Mouse (Mus musculus): Measurements from ENCODE around the gene Timeless.
A peak's percentile ranks its signal among the peaks of the same experiment; 100 is the strongest.
"Not testable (repeated sequence)": the region's sequence is repeated elsewhere in the genome, so short reads cannot be mapped to it uniquely, and the experiment has no call there.

Gene Timeless

GRCm38 (mm10) chr10:128231697-128232419, at the start of gene Timeless:
TSS of gene Timeless (plus strand) at chr10:128232065.
- DNase-seq (ENCODE audit: extremely low read depth, insufficient read length, low spot score), result peak; percentile 88

- peak; percentile 39 for DNase-seq (ENCODE audit: extremely low read depth, insufficient read length, low spot score)
Measured at GRCm38 (mm10) chr10:128184296-128184695, 47.6 kb upstream of the Timeless start.

- DNase-seq (ENCODE audit: extremely low read depth, insufficient read length, low spot score), result peak; percentile 72
Measured at GRCm38 (mm10) chr10:128185277-128185940, 46.5 kb upstream of the Timeless start.

GRCm38 (mm10) chr10:128185959-128186358, 45.9 kb upstream of the Timeless start:
- peak; percentile 82 for DNase-seq (ENCODE audit: extremely low read depth, insufficient read length, low spot score)

GRCm38 (mm10) chr10:128187181-128187605, 44.7 kb upstream of the Timeless start:
- no peak for DNase-seq (ENCODE audit: extremely low read depth, insufficient read length, low spot score)

GRCm38 (mm10) chr10:128188242-128188877, 43.5 kb upstream of the Timeless start:
- DNase-seq (ENCODE audit: extremely low read depth, insufficient read length, low spot score), result no peak

- no peak for DNase-seq (ENCODE audit: extremely low read depth, insufficient read length, low spot score)
Measured at GRCm38 (mm10) chr10:128191472-128191871, 40.4 kb upstream of the Timeless start.

- DNase-seq (ENCODE audit: extremely low read depth, insufficient read length, low spot score), result not testable (repeated sequence)
Measured at GRCm38 (mm10) chr10:128192030-128192766, 39.7 kb upstream of the Timeless start.

- no peak for DNase-seq (ENCODE audit: extremely low read depth, insufficient read length, low spot score)
Measured at GRCm38 (mm10) chr10:128193113-128193512, 38.8 kb upstream of the Timeless start.

GRCm38 (mm10) chr10:128194024-128194550, 37.8 kb upstream of the Timeless start, which contains the start of gene Gls2:
TSS of gene Gls2 (plus strand) at chr10:128194457.
- peak; percentile 95 for DNase-seq (ENCODE audit: extremely low read depth, insufficient read length, low spot score)

GRCm38 (mm10) chr10:128194551-128195461, 37.1 kb upstream of the Timeless start:
- DNase-seq (ENCODE audit: extremely low read depth, insufficient read length, low spot score), result peak; percentile 60

- DNase-seq (ENCODE audit: extremely low read depth, insufficient read length, low spot score), result no peak
Measured at GRCm38 (mm10) chr10:128201856-128202255, 30.0 kb upstream of the Timeless start.

GRCm38 (mm10) chr10:128204941-128205340, 26.9 kb upstream of the Timeless start:
- DNase-seq (ENCODE audit: extremely low read depth, insufficient read length, low spot score), result no peak

- DNase-seq (ENCODE audit: extremely low read depth, insufficient read length, low spot score), result no peak
Measured at GRCm38 (mm10) chr10:128208326-128208725, 23.5 kb upstream of the Timeless start.

- DNase-seq (ENCODE audit: extremely low read depth, insufficient read length, low spot score), result no peak
Measured at GRCm38 (mm10) chr10:128209311-128210009, 22.4 kb upstream of the Timeless start.

GRCm38 (mm10) chr10:128210131-128210530, 21.7 kb upstream of the Timeless start:
- DNase-seq (ENCODE audit: extremely low read depth, insufficient read length, low spot score), result no peak

GRCm38 (mm10) chr10:128210954-128211353, 20.9 kb upstream of the Timeless start:
- peak; percentile 59 for DNase-seq (ENCODE audit: extremely low read depth, insufficient read length, low spot score)

- peak; percentile 89 for DNase-seq (ENCODE audit: extremely low read depth, insufficient read length, low spot score)
Measured at GRCm38 (mm10) chr10:128211390-128212108, 20.3 kb upstream of the Timeless start, which contains the start of gene Spryd4. TSS of gene Spryd4 (minus strand) at chr10:128211807.
